Mouse (Mus musculus) MEL (cell line): ENCODE results near the gene Lrfn4.

Experiments used
- CTCF ChIP-seq, 3 experiments: IDR thresholded peaks in 2 of 3; conservative IDR thresholded peaks in 1 of 3; 2 replicates each; pipeline ENCODE4 v1.5.1; 2011 to 2012; ENCODE audit warnings: low read length in 3 of 3, low read depth in 2 of 3, mild to moderate bottlenecking in 2 of 3, improper control_type of control experiment in 1 of 3, inconsistent platforms in 1 of 3, mixed read lengths in 1 of 3, moderate library complexity in 1 of 3; ENCODE audit not compliant: control insufficient read depth in 1 of 3, insufficient read depth in 1 of 3, poor library complexity in 1 of 3, severe bottlenecking in 1 of 3
- ETS1 ChIP-seq: IDR thresholded peaks from 2 replicates; pipeline ENCODE4 v1.6.1; 2012; ENCODE audit warnings: low read depth, mild to moderate bottlenecking, inconsistent platforms, low read length, improper control_type of control experiment, moderate library complexity
- MAFK ChIP-seq: IDR thresholded peaks from 2 replicates; pipeline ENCODE4 v1.6.1; 2011; ENCODE audit warnings: low read depth, mild to moderate bottlenecking, low read length, improper control_type of control experiment, borderline replicate concordance
- MAX ChIP-seq: IDR thresholded peaks from 2 replicates; pipeline ENCODE4 v1.6.1; 2011; ENCODE audit warnings: low read length, improper control_type of control experiment
- MYC ChIP-seq: IDR thresholded peaks from 2 replicates; pipeline ENCODE4 v1.6.1; 2011; ENCODE audit warnings: low read depth, mild to moderate bottlenecking, low read length, improper control_type of control experiment, moderate library complexity
- NELFE ChIP-seq: IDR thresholded peaks from 2 replicates; pipeline ENCODE4 v1.6.1; 2011; ENCODE audit warnings: low read depth, low read length, improper control_type of control experiment
- POLR2A ChIP-seq, 2 experiments: IDR thresholded peaks; 2 replicates each; pipeline ENCODE4 v1.6.1; 2011 to 2012; ENCODE audit warnings: low read length in 2 of 2, mild to moderate bottlenecking in 2 of 2, control low read depth in 1 of 2, improper control_type of control experiment in 1 of 2, low read depth in 1 of 2, moderate library complexity in 1 of 2; ENCODE audit not compliant: control insufficient read depth in 1 of 2, insufficient read depth in 1 of 2, poor library complexity in 1 of 2
- POLR2AphosphoS2 ChIP-seq: IDR thresholded peaks from 2 replicates; pipeline ENCODE4 v1.6.1; 2011; ENCODE audit warnings: low read length, improper control_type of control experiment
- RAD21 ChIP-seq: IDR thresholded peaks from 2 replicates; pipeline ENCODE4 v1.6.1; 2011; ENCODE audit warnings: mild to moderate bottlenecking, low read depth, low read length, improper control_type of control experiment
- USF2 ChIP-seq, 2 experiments: IDR thresholded peaks; 2 replicates each; pipeline ENCODE4 v1.6.1; 2011 to 2012; ENCODE audit warnings: improper control_type of control experiment in 2 of 2, low read length in 2 of 2, borderline replicate concordance in 1 of 2, inconsistent platforms in 1 of 2, low read depth in 1 of 2, mild to moderate bottlenecking in 1 of 2; ENCODE audit not compliant: insufficient read depth in 1 of 2
- ZKSCAN1 ChIP-seq: IDR thresholded peaks from 2 replicates; pipeline ENCODE4 v1.6.1; 2012; ENCODE audit warnings: low read depth, mild to moderate bottlenecking, inconsistent platforms, low read length, improper control_type of control experiment, moderate library complexity
- ZMIZ1 ChIP-seq: IDR thresholded peaks from 2 replicates; pipeline ENCODE4 v1.6.1; 2012; ENCODE audit warnings: low read depth, mild to moderate bottlenecking, inconsistent platforms, low read length, improper control_type of control experiment, moderate library complexity
- ZNF384 ChIP-seq: IDR thresholded peaks from 2 replicates; pipeline ENCODE4 v1.6.1; 2012; ENCODE audit warnings: low read depth, mild to moderate bottlenecking, inconsistent platforms, low read length, improper control_type of control experiment

DNA sequence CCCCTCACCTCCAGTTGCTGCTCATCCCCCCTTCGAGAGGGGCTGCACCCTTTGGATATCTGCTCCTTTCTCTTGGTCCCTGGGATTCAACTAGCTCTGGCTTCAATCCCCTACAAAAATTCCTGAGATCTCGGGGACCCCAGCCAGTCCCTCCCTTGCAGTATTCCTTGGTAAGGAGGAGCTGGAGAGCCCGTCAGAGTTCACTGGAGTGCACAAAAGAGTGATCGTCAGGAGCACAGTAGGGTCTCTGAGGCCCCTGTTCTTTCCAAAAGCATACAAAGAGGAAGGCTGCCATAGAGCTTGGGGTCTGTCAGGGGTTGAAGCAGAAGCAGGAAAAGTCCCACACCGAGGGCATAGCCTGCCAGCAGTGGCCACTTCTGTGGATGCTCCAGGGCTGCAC, 7.3 kb upstream of the Lrfn4 start:
- no peak for TF ChIP-seq POLR2A (IDR thresholded peaks at IDR 0.05; ENCODE audit: control insufficient read depth in 1 of 2, insufficient read depth in 1 of 2, low read depth in 1 of 2, low read length in 2 of 2, poor library complexity in 1 of 2)
- no peak for TF ChIP-seq CTCF (IDR thresholded peaks at IDR 0.05 in 2 of 3, conservative IDR thresholded peaks at IDR 0.05 in 1 of 3; ENCODE audit: control insufficient read depth in 1 of 3, insufficient read depth in 1 of 3, low read depth in 2 of 3, low read length in 3 of 3, poor library complexity in 1 of 3, severe bottlenecking in 1 of 3)
- TF ChIP-seq MYC = no peak
- TF ChIP-seq ZKSCAN1 = no peak
- TF ChIP-seq USF2 (IDR thresholded peaks at IDR 0.05; ENCODE audit: borderline replicate concordance in 1 of 2, insufficient read depth in 1 of 2, low read depth in 1 of 2, low read length in 2 of 2) = no peak
- TF ChIP-seq RAD21 = no peak
- no peak for TF ChIP-seq POLR2AphosphoS2
- no peak for TF ChIP-seq MAFK
- TF ChIP-seq ETS1 = no peak
- TF ChIP-seq NELFE = no peak
- no peak for TF ChIP-seq ZNF384
- TF ChIP-seq ZMIZ1 = no peak
- TF ChIP-seq MAX = no peak
